In genomic region chrX:14138481-14138880, GRCm38 (mm10) we compare ENCODE assay signal across 13 mouse cellular contexts.
DNase-seq lines count a peak whose midpoint lies in the region; ATAC-seq lines count a peak whose summit lies in the region.
"Had no signal": no experiment of that assay in that cellular context is flagged by ENCODE, and none has a peak within 500 bp of the region (broad histone marks: within the 10 kb centered on the region; RNA-seq: fewer than 3 reads in every experiment).

No protein-coding gene starts in this region.

- H3K36me3 ChIP-seq in neural tube, embryonic 15.5 days: no peaks in the 10 kb centered on the region
- no peaks in the 10 kb centered on the region for H3K36me3 ChIP-seq in lung, embryonic 16.5 days (ENCODE audit: control insufficient read depth, insufficient read depth, low read length)
- H3K36me3 ChIP-seq in midbrain, embryonic 14.5 days (ENCODE audit: control insufficient read depth, insufficient read depth, low read length): no peaks in the 10 kb centered on the region
- H3K36me3 ChIP-seq: forebrain, embryonic 12.5 days had no signal

- no peaks in the 10 kb centered on the region for H3K9me3 ChIP-seq in neural tube, embryonic 15.5 days (replicated peaks)
- no peaks in the 10 kb centered on the region for H3K9me3 ChIP-seq in lung, embryonic 16.5 days (ENCODE audit: control insufficient read depth, low read length)
- H3K9me3 ChIP-seq in midbrain, embryonic 14.5 days (ENCODE audit: control insufficient read depth, low read length): no peaks in the 10 kb centered on the region
- H3K9me3 ChIP-seq: forebrain, embryonic 12.5 days had no signal

- ATAC-seq in neural tube, embryonic 15.5 days (ENCODE audit: low FRiP score): no peak
- ATAC-seq in lung, embryonic 16.5 days (ENCODE audit: low read depth): peak; percentile 26; the same call in 1 of the 2 replicates
- ATAC-seq in midbrain, embryonic 14.5 days (ENCODE audit: low FRiP score, low TSS enrichment): no peak
- no peak for ATAC-seq in granulocyte monocyte progenitor cell, adult 5-6 weeks (replicated peaks; ENCODE audit: poor library complexity, severe bottlenecking)
- ATAC-seq: hindbrain, embryonic 16.5 days had no signal

- H3K27ac ChIP-seq in neural tube, embryonic 15.5 days (replicated peaks): no peak overlapping the region
- H3K27ac ChIP-seq in lung, embryonic 16.5 days (ENCODE audit: low read length): no peak overlapping the region
- H3K27ac ChIP-seq in midbrain, embryonic 14.5 days (replicated peaks; ENCODE audit: low read depth, low read length): no peak overlapping the region
- H3K27ac ChIP-seq: forebrain, embryonic 12.5 days had no signal

- no peak overlapping the region for H3K4me2 ChIP-seq in neural tube, embryonic 15.5 days
- H3K4me2 ChIP-seq in lung, embryonic 16.5 days (ENCODE audit: low read depth, low read length): no peak overlapping the region
- H3K4me2 ChIP-seq in midbrain, embryonic 14.5 days (ENCODE audit: low read length): no peak overlapping the region
- H3K4me2 ChIP-seq: forebrain, embryonic 12.5 days had no signal

- H3K27me3 ChIP-seq in neural tube, embryonic 15.5 days (replicated peaks): no peaks in the 10 kb centered on the region
- no peaks in the 10 kb centered on the region for H3K27me3 ChIP-seq in lung, embryonic 16.5 days (ENCODE audit: control insufficient read depth, insufficient read depth, low read depth, low read length)
- no peaks in the 10 kb centered on the region for H3K27me3 ChIP-seq in midbrain, embryonic 14.5 days (ENCODE audit: control insufficient read depth, insufficient read depth, low read length)
- H3K27me3 ChIP-seq: forebrain, embryonic 12.5 days had no signal

- no peak overlapping the region for H3K4me3 ChIP-seq in neural tube, embryonic 15.5 days (replicated peaks)
- H3K4me3 ChIP-seq in lung, embryonic 16.5 days (ENCODE audit: low read length): no peak overlapping the region
- H3K4me3 ChIP-seq in midbrain, embryonic 14.5 days (replicated peaks; ENCODE audit: low read depth, low read length): no peak overlapping the region
- H3K4me3 ChIP-seq: forebrain, embryonic 12.5 days had no signal

- intact Hi-C loops in gastrocnemius, postnatal 14 days (cut with DNase I; ENCODE audit: low total_unique reads): no loop called here

- 42% methylated on average over 4 of the region's 4 CpGs for WGBS in neural tube, embryonic 15.5 days
- WGBS in lung, embryonic 16.5 days: 29% methylated on average over 4 of the region's 4 CpGs
- WGBS in midbrain, embryonic 14.5 days: 69% methylated on average over 4 of the region's 4 CpGs

- no peak overlapping the region for H3K9ac ChIP-seq in neural tube, embryonic 15.5 days (replicated peaks)
- no peak overlapping the region for H3K9ac ChIP-seq in lung, embryonic 16.5 days (ENCODE audit: low read length)
- H3K9ac ChIP-seq in midbrain, embryonic 14.5 days (replicated peaks; ENCODE audit: low read length): no peak overlapping the region
- H3K9ac ChIP-seq: forebrain, embryonic 12.5 days had no signal

- H3K4me1 ChIP-seq in neural tube, embryonic 15.5 days: no peaks in the 10 kb centered on the region
- peaks cover 3% of the 10 kb centered on the region; the same call in 1 of the 2 replicates for H3K4me1 ChIP-seq in lung, embryonic 16.5 days (replicated peaks; ENCODE audit: control insufficient read depth, insufficient read depth, low read length)
- no peaks in the 10 kb centered on the region for H3K4me1 ChIP-seq in midbrain, embryonic 14.5 days (ENCODE audit: control insufficient read depth, insufficient read depth, low read length)
- H3K4me1 ChIP-seq: forebrain, embryonic 12.5 days had no signal

- peak; percentile 4 for DNase-seq in gastrocnemius, postnatal 14 days
- no peak for DNase-seq in gastrocnemius, adult 8-10 months (ENCODE audit: low spot score in 2 of 2)
- peak; percentile 13 for DNase-seq in neural tube, embryonic 10.5 days (ENCODE audit: extremely low spot score, low spot score)
- no peak for DNase-seq in midbrain, embryonic 14.5 days
- DNase-seq in T-cell, adult 2 months (ENCODE audit: low spot score): no peak
- DNase-seq: adrenal gland, postnatal 36 days; gastrocnemius, postnatal 36 days; left cerebral cortex, postnatal 4 days had no signal

Comparison
In these comparisons a context has a peak if more than half of its experiments do, and no peak if none do; other contexts are left out.
1. DNase-seq: peak in gastrocnemius, postnatal 14 days (single experiment) and neural tube, embryonic 10.5 days (single experiment); none in gastrocnemius, adult 8-10 months (0 of 2), midbrain, embryonic 14.5 days (single experiment) and T-cell, adult 2 months (single experiment).